Mouse (Mus musculus) embryonic fibroblast, embryonic 13.5 days (primary cell): ENCODE results near the gene Nnat. TPM values are rescaled to one million over a fixed set of nuclear protein-coding genes. Genes with fewer than 3 reads are reported as not detected.

Experiments
- H3K27ac ChIP-seq: 2 replicates; pipeline ENCODE4 v1.5.1; 2012; ENCODE audit warnings: low read length, control low read depth, inconsistent platforms; ENCODE audit not compliant: insufficient read depth
- H3K4me1 ChIP-seq: 2 replicates; pipeline ENCODE4 v1.6.1; 2011; ENCODE audit warnings: low read length; ENCODE audit not compliant: control insufficient read depth, insufficient read depth
- H3K4me3 ChIP-seq: 2 replicates; pipeline ENCODE4 v1.5.1; 2011; ENCODE audit warnings: mild to moderate bottlenecking, control low read depth, low read length; ENCODE audit not compliant: insufficient read depth
- CTCF ChIP-seq: IDR thresholded peaks from 2 replicates; pipeline ENCODE4 v1.5.1; 2011; ENCODE audit warnings: mild to moderate bottlenecking, control low read depth, low read length, moderate library complexity, borderline replicate concordance; ENCODE audit not compliant: insufficient read depth
- POLR2A ChIP-seq: IDR thresholded peaks from 2 replicates; pipeline ENCODE4 v1.6.1; 2011; ENCODE audit warnings: low read depth, mild to moderate bottlenecking, control low read depth, low read length, moderate library complexity
- polyA plus RNA-seq: library from polyadenylated mRNA; stranded (reverse); fragments of >200 nt; gene quantifications from 2 replicates; pipeline ENCODE4 v1.2.4, GENCODE M21; 2011; ENCODE audit warnings: low read depth; ENCODE audit not compliant: missing spikeins, insufficient read length

Gene Nnat
- polyA plus RNA-seq, 1 experiment, result 15.1 TPM

DNA sequence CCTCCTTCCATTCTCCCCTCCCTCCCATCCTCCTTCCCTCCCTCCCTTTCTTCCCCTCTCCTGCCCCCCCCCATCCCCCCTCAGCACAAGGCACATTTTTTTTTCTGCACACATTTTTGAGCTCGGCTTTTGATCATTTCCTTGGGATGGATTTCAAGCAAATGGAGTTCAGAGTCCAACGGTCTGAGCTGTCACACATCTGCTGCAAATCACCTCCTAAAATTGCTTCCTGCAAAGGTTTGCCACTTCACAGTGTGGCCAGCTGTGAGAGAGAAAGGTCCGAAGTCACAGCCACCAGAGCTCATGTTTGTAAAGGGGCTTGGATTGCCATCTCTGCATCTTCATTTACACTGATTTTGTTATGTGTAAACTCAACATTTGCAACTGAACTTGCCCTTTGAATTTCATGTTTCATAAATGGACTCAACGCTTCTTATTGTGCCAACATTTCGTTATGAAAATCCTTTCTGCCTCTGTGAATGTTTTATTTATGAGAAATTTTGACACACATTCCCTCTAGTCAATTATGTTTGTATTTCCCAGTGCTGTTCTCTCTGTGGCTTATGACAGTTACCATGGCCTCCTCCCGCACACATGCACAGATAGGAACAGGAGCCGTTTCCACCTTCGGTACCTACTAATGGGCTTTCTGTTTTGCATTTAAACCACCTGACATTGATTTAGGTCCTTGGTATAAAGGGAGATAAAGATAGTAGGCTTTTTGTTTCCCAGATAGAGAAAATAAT is 28.0 kb upstream of the Nnat start:
- no peaks in the 10 kb centered on the region for H3K4me1 ChIP-seq
- no peak overlapping the region for H3K27ac ChIP-seq

DNA sequence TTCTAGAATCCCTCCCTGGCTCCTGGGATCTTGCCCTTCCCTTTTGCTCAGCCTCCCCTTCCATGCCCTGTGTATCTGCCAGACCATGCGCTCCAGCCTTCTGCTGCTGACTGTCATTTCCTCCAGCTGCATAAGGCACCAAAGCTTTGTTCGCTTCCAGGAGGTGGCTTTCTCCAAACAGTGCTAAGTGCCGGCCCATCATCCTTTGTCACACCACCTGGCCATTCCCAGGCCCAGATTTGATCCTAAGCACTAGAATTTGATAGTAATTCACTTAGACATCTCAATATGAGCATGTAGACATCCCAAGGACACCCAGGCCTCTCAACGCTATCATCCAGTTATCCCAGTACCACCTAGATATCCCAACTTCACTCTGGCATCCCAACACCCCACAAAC is 25.7 kb upstream of the Nnat start:
- Histone ChIP-seq H3K27ac (no peak overlapping the region), H3K4me3 (no peak overlapping the region), H3K4me1 (no peaks in the 10 kb centered on the region)
- TF ChIP-seq POLR2A (no peak), CTCF (no peak)

More for the DNA sequence above, 28.0 kb upstream of the Nnat start:
- H3K4me3 ChIP-seq, result no peak overlapping the region
- no peak for TF ChIP-seq CTCF
- no peak for TF ChIP-seq POLR2A

DNA sequence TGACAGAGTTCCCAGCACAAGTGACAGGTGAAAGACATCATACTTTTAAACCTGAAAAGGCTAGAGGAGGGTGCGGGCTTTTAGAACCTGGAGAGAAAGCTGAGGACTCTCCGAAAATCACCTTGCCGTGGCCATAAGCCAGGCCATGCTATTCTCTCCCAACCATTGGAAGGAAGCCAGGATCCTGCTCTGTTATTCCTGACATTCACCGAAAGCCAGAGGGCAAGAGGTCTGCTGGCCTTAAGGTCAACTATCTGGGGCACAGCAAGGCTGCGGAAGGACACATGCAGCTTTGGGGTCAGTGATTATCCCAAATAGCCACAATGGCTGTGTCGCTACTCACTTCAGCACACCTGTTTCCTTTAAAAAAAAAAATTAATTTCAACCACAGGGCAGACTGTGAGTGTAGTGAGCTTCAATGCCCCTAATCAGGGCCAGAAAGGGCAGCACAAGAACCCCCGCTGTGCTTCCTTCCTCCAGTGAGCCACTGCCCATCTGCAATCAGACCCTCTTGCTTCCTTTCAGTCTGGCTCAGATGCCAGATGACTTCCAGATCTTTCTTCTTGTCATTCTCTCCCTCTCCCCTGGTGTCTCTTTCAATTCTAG is 23.3 kb upstream of the Nnat start:
- Histone ChIP-seq H3K4me1 (no peaks in the 10 kb centered on the region), H3K4me3 (no peak overlapping the region), H3K27ac (no peak overlapping the region)
- no peak for TF ChIP-seq CTCF
- TF ChIP-seq POLR2A, result no peak

DNA sequence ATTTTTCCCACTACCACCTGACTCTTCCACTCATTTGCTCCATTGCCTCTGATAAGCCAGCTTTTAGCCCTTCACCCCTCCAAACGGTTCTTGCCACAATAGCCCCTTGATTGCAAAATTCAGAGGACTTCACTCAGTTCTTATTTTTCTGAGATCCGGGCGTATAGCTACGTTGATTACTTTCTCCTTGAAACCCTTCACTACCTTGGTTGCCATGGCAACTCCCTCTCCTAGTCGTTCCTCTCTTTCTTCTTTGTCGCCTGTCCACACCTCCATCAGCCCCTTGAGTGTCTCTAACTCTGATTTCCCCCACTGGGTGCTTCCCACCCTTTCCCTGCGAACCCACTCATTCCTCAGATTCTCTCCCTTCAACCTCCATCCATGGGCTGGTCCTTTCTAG is 22.8 kb upstream of the Nnat start:
- Histone ChIP-seq H3K27ac (no peak overlapping the region), H3K4me3 (no peak overlapping the region), H3K4me1 (no peaks in the 10 kb centered on the region)
- TF ChIP-seq POLR2A, result no peak
- TF ChIP-seq CTCF, result no peak

DNA sequence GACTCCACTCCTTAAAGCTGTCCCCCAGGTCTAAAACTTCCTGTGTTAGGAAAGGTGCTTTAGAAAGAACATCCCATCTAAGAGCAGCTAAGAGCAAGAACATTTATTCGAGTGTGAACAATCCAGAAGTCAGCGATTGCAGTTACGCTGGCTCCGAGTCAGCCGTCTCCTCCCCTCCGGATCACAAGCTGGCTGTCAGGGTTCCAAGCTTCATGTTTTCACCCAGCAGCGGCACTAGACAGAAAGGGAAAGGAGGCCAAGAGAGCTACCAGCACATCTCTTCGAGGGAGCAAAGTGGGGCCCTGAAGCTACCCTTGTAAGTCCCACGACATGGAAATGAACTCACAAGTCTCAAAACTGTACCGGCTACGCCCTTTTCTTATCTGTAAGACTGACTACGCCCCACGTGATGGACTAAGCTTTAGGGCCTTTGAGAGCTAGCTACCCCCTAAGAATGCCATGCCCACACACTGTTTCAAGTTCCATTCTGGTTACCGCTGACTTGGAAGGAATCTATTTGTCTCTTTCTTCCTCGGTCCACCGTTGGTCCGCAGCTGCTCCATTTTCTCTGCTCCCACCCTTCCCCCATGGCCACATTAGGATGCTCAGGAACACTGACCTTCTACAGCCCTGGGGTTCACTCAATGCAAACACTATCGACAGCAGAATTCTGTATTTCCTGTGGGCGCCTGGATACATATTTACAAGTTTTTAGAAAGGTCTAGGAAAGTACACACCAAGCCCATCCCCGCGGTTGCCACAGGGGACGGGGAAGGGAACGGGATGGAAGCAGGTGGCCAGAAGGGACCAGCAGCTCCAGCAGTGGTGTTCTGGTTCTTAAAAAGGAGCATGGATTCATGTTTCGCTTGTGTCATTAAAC is 19.6 kb upstream of the Nnat start:
- TF ChIP-seq POLR2A, result no peak
- TF ChIP-seq CTCF, result no peak
- Histone ChIP-seq H3K27ac (no peak overlapping the region), H3K4me1 (no peaks in the 10 kb centered on the region), H3K4me3 (no peak overlapping the region)

DNA sequence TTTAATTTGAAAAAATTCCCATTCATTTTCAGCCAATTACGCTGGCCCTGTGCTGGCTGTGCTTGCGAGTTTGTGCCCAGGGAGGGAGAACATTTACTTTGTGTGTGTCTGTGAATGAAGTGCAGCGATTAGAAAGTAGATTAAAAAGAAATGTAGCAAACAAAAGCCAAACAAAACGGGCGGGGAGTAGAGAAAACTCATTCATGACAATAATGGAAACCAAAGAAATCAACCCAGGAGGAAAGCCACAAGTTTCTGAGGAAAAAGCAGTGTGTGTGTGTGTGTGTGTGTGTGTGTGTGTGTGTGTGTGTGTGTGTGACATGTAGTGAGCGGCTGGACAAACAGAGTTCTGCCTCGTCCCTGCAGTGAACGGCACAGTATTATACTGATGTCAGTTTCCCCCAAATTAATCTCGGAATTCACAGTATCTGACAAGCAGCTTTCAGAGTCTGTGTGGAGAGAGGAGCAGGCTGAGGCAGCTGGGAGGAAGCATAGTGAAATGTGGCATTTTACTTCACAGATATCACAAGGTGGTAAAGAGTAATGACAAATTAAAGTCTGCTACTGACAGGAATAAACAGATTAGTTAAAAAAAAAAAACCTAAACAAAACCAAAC is 18.8 kb upstream of the Nnat start:
- no peaks in the 10 kb centered on the region for H3K4me1 ChIP-seq
- no peak for TF ChIP-seq POLR2A
- TF ChIP-seq CTCF, result no peak
- H3K27ac ChIP-seq, result no peak overlapping the region
- no peak overlapping the region for H3K4me3 ChIP-seq

DNA sequence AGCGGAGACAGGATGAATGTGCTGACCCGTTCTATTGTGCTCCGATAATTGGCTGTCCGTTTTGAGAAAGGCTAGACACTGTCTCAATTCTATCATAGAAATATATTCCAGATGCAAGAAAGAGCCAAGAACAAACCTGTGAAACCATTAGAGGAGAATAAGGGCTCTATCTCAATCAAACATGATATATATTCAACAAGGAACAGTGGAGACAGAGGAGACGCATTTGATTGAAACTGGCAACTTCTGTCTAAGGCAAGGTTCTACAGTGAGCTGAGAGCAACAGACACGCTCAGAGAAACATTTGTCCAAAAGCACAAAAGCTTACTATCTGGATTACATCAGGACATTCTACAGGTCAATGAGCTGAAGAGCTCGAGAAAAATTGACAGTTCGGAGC is 18.2 kb upstream of the Nnat start:
- no peaks in the 10 kb centered on the region for H3K4me1 ChIP-seq
- no peak overlapping the region for H3K27ac ChIP-seq
- TF ChIP-seq POLR2A, result no peak
- no peak for TF ChIP-seq CTCF
- H3K4me3 ChIP-seq, result no peak overlapping the region

DNA sequence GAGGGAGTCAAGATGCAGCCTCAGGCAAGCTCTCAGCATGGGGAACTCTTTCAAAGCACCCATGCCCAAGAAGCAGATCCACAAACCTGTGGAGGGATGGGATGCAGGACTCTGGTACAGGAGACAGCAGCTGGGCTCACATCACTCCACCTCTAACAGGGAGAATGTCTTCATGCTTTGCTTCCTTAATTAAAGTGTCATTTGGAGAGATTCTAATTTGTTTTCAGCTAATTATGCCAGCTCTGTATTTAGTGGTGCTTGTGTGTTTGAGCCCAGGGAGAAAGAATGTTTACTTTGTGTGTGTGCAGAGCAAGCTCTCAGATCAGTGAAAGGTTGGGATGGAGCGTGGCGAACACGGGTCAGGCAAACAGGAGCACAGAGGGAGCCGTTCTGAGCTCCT is 17.5 kb upstream of the Nnat start:
- no peak for TF ChIP-seq CTCF
- TF ChIP-seq POLR2A, result no peak
- Histone ChIP-seq H3K4me3 (no peak overlapping the region), H3K4me1 (no peaks in the 10 kb centered on the region), H3K27ac (no peak overlapping the region)

DNA sequence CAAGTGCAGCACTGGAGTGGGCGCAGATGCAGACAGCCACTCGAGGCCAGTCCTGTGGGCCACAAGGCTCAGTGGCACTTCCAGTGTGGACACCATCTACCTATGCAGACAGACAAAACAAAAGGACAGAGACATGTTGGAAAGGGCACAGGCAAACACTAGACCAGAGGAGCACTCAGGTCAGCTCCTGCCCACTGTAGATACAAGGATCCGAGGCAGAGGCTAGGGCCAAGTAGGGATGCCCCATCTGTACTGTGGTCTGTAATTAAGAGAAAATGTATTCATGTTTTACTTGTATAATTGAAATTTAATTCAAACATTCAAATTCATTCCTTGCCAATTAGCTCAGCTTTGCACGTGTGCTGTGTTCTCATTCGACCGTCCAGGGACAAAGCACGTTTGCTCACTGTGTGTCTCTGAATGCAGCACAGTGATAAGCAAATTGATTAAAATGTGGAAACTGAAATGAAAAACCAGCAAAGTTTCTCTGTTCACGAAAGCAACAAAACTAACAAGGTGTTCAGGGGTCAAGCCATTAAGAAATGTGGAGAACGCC is 15.5 kb upstream of the Nnat start:
- Histone ChIP-seq H3K4me3 (no peak overlapping the region), H3K27ac (no peak overlapping the region), H3K4me1 (no peaks in the 10 kb centered on the region)
- TF ChIP-seq CTCF, result no peak

DNA sequence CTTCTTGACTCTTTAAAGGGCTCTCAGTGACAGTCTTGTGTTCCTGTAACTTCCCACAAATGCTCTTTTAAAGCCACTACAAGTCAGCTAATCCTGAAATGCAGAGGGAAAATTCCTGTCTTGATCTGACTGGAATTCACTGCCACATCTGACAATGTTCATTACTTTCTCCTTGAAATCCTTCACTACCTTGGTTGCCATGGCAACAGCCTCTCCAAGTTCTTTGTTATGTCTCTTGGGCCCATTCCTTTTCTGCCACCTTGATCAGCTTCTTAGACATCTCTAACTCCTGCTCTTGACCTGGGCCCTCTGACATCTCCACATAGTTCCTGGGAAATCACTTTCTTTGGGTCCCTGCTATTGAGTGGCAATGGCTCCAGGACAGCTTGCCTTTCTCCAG is 13.2 kb upstream of the Nnat start:
- no peaks in the 10 kb centered on the region; the same call in 1 of the 2 replicates for H3K4me1 ChIP-seq
- no peak overlapping the region for H3K27ac ChIP-seq

More for the DNA sequence above, 13.2 kb upstream of the Nnat start:
- no peak overlapping the region for H3K4me3 ChIP-seq
- TF ChIP-seq CTCF (no peak), POLR2A (no peak)
